Mouse (Mus musculus): Measurements from ENCODE around the gene Dyrk2.

- TF ChIP-seq POLR2A (IDR thresholded peaks at IDR 0.05; ENCODE audit: insufficient read depth, low read length), result no peak
- TF ChIP-seq EP300 (IDR thresholded peaks at IDR 0.05; ENCODE audit: insufficient read depth, low read depth, low read length), result no peak
Measured at GRCm38 (mm10) chr10:118839343-118840141, 30.5 kb downstream of the Dyrk2 start.

All from ES-Bruce4 (cell line).